Mouse (Mus musculus) liver, adult 2 months (tissue): ENCODE measurements at regions not wholly inside any gene's neighbourhood (a gene's known extent, or its start where the extent isn't known, plus 50 kb on each side); places are given as distances from the start of the nearest gene placed in this dataset.

ENCODE experiments used
- CTCF ChIP-seq: fragments of 200-500 bp; IDR thresholded peaks from 2 replicates; pipeline ENCODE4 v1.5.1; 2011; ENCODE audit warnings: low read depth, low read length, control low read depth
- POLR2A ChIP-seq: fragments of 200-500 bp; IDR thresholded peaks from 2 replicates; pipeline ENCODE4 v1.6.1; 2011; ENCODE audit warnings: low read length, control low read depth; ENCODE audit not compliant: insufficient read depth; ENCODE audit errors: extremely low read depth

DNA sequence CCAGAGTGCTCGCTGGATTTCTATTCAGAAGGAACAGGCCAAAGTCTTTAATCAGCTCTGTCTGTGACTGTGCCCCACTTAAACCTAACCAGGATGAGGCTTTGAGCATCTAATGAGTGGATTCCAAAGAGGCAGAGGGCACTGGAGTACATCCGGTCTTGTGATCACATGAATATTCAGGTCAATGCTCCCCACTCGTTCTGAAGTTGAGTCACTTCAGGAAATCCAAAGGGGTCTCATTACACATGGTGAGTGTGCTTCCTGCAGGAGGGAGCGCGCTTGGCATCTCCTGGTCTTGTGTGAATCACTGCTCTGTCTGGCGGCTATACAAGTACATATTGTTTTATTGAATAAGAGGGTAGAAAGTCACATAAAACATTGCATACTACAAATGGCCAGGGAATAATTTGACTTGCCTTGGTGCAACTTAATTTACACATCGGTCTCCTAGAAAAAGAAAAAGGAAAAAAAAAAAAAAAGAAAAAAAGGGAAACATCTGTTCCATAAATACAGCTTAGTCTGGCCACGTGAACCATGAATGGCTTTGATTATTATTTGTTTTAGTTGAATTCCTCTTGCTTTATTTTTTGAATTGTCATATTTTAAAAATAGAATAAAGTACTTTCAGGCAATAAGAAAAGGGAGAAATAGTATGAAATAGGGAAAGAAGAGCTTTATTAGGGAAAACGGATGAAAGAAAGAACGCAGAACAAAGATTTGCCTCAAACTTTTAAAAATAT lies 148.1 kb upstream of the Hmga2 start:
- TF ChIP-seq CTCF (no peak), POLR2A (no peak)
